Mouse (Mus musculus) left cerebral cortex, postnatal 10 days (tissue): ENCODE results near the gene Ap2b1. TPM values are rescaled to one million over a fixed set of nuclear protein-coding genes. Genes with fewer than 3 reads are reported as not detected.

Experiments
- DNase-seq, 2 experiments: peaks; one replicate each; pipeline ENCODE4 v3.0.0; 2021 to 2022; ENCODE audit warnings: low spot score in 2 of 2, mixed read lengths in 1 of 2; ENCODE audit errors: extremely low spot score in 1 of 2
- intact Hi-C: fragments of 180-260 bp; cut with DNase I; formaldehyde crosslinking; loops from one replicate; pipeline ENCODE4 v1.15.1; 2025
- total RNA-seq, 2 experiments: library from RNA; stranded (reverse); gene quantifications; 2 replicates each; pipeline ENCODE4 v1.2.3; 2021

Gene Ap2b1
- total RNA-seq, 2 experiments from 2014 or later: 326 to 342 TPM

DNA sequence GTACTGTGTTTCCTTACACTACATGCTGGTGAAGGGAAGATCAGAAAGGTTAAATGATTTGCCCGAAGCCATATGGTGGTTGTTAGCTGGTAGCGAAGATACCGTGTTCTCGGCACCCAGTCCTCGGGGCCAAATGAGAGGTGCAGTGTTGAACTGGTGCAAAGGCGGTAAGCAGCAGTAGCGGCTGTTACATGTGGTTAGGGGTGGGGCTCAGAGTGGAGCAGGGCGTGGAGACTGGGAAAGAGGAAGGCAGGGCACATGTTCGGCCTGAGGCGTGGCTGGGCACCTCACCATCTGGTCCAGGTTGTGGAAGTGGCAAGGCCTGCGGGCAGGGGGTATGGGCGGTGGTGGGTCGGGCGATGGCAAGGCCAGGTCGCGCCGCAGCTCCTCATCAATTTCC lies 128.1 kb downstream of the Ap2b1 start:
- DNase-seq: no peak
- intact Hi-C loops: no loop called here

DNA sequence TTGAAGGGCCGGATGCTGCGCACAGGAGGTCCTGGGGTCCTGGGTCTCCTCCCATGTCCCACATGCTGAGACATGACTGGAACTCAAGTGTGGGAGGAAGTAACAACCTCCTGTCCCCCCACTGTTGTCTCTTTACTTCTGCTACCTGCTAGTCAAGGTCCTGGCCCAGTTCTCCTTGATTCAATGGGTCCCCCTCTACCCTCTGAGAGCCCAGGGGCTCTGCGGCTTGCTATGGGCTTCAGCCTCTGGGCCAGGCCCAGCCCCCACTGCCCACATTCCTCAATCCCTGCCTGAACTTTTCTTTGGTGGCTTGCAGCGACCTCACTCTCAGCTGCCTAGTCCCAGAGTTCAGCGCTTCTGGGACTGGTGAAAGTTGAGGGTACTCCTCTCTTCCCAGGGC lies 130.5 kb downstream of the Ap2b1 start, which contains the start of gene Gas2l2:
TSS of gene Gas2l2 (minus strand) at position 101 of the 400 bp plus-strand sequence.
- intact Hi-C loops: no loop called here
- no peak for DNase-seq

DNA sequence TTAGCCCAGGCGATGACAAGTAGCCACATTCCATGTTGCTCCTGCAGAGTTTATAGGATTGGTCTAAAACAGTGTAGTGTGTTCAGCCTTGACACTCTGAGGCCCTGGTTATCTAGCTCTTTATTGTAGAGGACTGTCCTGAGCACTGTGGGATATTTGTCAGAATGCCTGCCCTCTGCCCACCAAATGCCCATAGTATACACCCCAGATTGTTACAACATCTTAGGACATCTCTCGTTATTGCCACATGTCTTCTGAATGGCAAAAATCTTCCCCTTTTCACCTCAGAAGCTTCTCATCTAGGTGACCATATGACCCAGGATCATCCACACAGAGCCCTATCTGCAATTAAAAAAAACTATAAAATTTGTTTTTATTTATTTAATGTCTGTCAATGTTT lies 133.7 kb downstream of the Ap2b1 start:
- intact Hi-C loops: no loop called here

DNA sequence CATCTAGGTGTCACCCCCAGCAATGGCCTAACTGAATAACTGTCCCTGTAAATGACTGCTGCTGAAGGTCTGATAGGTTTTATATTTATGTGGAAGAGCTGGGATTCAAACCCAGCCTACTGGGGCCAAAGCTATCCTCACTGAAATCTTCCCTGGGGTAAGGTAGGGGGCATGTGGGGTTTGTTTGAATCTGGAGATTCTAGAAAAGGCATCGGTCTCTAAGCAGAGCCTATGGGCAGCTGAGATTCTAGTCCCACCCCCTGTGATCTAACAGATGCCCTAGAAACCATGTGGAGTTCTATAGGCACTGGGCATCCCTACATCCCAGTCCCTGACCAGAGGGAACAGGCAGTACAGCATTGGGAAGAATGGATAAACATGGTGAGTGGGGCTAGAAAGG lies 138.6 kb downstream of the Ap2b1 start, which contains the start of gene 1700020L24Rik:
TSS of gene 1700020L24Rik (plus strand) at position 301 of the 400 bp plus-strand sequence.
- intact Hi-C loops: no loop called here
- DNase-seq: no peak

More for the DNA sequence above, 133.7 kb downstream of the Ap2b1 start:
- DNase-seq: no peak

DNA sequence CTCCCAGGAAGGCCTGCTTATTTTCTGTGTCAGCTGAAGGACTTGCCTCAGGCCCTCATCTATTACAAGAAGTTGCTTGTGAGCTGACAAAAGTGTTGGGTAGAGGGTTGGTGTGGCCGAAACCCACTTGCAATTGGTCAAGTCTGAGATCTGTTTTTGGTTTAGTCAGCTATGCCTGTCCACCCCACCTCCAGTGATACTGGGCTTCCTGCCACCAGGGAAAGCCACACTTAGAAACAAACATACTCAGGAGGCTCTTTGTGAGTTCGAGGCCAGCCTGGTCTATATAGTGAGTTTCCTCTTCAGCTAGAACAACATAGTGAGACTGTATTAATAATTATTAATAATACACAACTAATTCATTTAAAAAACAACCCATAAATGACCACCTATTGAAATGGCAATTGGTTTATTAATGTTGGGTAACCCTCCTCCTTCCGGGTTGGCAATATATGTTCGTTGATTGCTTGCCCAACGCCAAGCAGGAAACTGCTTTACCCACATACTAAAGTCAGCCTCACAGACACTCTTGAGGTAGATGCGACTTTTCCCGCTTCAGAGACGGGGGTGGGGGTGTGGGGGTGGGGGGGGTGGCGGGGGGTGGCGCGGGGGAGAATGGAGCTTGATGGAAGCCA lies 140.7 kb downstream of the Ap2b1 start:
- DNase-seq: no peak
- intact Hi-C loops: loop anchor here (5.0 kb wide), 1 partner anchor 303 kb away; no protein-coding TSS in a partner anchor

DNA sequence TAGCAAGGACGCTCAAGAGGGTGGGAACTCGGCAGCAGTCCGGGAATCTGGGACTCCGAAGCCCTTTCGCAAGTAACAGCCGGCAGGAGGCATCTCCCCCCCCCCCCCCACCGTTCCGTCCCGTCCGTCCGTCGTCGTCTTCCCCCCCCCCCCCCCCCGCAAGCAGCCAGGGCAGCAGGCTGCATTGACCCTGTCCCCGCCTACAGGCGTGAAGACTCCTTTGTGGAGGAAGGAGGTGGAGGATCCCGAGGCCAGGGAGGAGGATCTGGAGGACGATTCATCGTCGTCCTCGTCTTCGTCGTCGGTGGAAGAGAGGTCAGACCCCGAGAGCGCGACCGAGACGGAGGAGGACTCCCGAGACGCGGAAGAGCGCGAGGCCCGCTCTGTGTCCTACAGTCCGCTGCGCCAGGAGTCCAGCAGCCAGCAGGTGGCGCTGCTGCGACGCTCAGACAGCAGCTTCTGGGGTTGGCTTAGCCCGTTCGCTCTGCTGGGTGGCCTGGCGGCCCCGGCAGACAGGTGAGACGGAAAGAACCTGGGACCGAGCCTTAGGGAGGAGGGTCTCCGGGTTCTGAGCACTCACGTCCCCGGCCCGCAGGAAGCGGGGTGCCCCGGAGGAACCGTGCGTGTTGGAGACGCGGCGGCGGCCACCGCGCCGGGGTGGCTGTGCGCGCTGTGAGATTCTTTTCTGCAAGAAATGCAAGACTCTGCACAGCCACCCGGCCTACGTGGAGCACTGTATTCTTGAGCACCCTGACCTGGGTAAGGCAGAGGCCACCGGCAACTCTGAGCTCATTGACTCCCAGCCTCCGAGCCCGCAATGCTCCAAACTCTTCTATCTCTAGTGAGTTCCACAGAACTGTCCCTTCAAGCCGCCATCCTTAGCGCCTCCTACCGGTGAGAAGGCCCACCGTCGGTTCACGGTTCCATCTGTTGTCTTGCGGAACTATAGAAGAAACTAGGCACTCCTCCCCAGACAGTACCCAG lies 141.5 kb downstream of the Ap2b1 start:
- peak; percentile 75 to 89 for DNase-seq
- intact Hi-C loops: loop anchor here (5.0 kb wide), 1 partner anchor 302 kb away; no protein-coding TSS in a partner anchor

DNA sequence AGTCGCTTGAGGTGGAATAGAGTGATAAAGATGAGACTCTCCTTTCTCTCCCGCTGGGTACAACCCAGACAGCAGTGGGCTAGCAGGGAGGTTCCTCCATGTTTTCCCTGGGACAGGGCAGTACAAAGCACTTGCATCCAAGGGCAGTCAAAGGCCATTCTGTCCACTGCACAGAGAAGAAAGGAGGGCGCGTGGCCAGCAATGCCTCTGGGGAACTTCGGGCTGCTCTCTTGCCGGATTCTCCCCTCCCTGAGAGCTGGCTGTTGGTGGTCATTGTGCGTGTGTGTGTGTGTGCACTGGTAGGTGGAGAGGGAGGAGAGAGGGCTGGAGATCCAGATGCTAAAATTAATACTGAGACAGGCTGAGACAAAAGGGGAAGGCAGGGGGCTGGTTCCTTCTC lies 142.4 kb downstream of the Ap2b1 start:
- DNase-seq: peak in 1 of 2 experiments; percentile 59
- intact Hi-C loops: loop anchor here (5.0 kb wide), 1 partner anchor 301 kb away; no protein-coding TSS in a partner anchor

DNA sequence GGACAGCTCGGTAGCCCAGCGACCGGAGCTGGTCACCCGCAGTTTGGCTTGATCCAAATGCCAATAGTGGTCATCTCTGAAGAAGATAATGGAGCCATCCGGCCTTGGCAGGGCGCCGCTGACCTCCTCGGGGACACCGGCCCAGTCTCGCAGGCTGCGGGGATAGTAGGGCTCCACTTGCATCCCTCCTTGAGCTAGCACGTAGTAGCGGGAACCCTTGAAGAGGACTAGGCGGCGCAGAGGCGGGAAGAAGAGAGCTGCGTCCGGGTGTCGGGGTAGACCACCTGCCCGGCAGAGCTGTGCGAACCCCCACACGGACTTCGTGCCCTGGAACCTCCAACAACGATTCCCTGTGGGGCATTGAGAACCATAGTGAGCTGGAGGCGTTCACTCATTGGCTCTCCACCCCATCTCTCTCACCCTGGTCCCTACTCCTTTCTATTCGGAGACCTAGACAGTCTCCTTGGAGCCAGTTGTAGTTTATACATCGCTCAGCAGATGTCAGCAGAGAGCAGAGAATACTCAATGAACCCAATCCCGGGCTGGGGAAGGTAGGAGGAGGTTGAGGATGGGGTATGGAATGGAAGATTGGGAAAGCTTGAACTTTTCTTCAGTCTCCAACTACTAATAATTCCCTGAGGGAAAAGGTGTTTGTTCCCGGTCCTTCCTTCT lies 143.9 kb downstream of the Ap2b1 start:
- peak; percentile 68 to 72 for DNase-seq
- intact Hi-C loops: loop anchor here (1.0 to 5.0 kb wide), 2 partner anchors 30 to 300 kb away; no protein-coding TSS in a partner anchor

DNA sequence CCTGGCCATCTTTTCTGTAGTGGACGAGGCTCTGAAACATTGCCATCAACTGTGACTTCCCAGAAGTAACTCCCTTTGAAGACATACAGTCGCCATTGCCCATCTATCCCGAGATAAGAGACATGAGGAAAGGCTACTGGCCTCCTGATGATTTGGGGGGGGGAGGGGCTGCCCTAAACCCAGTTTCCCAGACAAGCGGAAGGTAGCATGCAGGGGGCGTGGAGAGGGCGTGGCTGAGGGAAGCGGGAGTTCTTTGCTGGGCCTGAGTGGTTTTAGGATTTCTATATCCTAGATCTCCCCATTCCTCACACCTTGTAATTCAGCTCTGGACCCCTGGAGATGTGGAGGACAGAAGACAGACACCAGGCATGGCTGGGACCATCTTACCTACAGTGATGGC lies 145.0 kb downstream of the Ap2b1 start:
- intact Hi-C loops: loop anchor here (1.0 to 5.0 kb wide), 2 partner anchors 28 to 298 kb away; no protein-coding TSS in a partner anchor
- DNase-seq: peak in 1 of 2 experiments; percentile 53

DNA sequence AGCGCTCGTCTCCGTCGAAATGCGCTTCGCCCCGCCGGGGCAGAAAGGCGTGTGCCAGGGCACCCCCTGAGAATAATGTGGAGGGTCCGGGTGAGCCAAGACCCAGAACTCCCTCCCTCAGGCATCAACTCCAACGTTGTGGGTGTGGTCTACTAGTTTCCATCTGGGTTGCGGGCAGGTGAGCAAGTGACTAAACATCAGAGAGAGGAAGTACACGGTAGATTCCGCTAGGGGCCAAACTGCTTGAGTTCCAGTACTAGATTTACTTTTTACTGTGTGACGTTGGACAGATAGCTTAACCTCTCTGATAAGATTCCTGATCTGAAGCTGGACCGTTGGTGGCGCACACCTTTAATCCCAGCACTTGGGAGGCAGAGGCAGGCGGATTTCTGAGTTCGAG lies 146.2 kb downstream of the Ap2b1 start:
- intact Hi-C loops: no loop called here
- no peak for DNase-seq

DNA sequence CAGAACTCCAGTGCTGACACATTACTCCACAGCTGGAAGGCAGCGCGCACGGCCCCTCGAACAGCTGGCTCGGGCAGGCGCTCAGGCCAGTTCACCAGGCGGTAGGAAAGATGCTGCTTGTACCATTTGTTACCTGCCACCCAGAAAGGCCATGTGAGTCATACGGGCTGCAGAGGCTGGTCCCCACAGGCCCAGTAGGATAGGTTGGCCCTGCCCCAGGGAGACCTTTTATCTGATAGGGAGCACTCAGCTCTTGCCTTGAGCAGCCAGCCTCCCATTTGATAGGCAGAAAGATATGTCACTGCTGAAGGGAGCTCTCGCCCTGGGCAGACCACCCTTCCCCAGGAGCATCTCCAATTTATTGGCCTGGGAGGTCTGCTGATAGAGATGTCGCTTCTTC lies 148.8 kb downstream of the Ap2b1 start:
- no peak for DNase-seq
- intact Hi-C loops: no loop called here

DNA sequence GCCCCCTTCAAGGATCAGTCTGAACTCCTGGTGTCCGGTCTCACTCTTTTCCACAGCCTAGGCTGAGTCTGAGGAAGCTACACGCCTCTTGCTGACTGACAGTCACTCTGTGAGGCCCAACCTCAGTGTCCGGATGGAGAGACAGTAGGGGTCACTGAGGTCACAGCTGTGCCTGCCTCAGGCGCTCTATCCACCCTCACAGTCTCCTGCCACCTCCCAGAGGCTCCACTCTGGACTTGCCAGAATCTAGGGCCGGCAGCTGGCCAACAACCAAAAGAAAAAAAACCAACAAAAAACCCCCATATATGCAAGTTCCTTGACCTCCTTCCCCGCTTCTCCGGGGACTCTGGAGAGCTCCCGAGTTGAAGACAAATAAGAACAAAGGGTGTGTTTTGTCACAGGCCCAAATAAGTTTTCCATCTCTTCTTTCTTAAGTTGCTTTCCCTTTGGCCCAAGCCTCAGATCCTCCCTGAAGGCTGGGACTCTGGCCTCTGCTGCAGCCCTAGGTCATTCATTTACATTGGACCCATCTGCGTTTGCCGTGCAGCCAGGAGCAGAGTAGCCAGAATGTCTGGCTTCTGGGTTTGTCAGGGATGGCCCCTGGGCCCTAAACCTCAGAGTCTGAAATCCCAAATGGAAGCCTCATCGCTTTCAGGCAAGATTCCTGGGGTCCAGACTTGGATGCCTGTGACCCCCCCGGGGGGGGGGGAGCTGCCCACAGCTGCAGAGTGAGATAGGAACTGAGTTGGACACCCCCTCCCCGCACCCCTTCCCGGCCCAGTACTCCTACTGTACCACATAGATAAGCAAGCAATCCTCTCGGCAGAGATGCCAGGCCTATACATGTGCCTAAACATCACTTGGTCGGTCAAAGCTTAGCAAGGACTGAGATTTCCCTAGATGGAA lies 149.4 kb downstream of the Ap2b1 start:
- intact Hi-C loops: no loop called here
- DNase-seq: peak in 1 of 2 experiments; percentile 82

DNA sequence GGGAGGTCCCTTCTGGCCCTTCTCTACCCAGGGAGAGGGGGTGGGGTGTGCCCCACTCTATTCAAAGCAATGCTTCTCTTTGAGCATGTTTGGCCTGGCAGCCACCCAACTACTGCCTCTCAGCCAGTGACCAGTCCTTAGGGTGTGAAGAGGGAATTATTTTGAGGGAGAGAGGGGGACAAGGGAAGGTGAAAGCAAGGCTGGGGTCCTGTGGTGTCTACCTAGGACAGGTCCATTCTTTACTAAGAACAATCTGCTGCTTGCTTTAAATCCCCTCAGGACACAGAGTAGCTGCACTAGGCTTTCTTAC lies 150.1 kb downstream of the Ap2b1 start:
- intact Hi-C loops: no loop called here
- DNase-seq: peak in 1 of 2 experiments; percentile 86

DNA sequence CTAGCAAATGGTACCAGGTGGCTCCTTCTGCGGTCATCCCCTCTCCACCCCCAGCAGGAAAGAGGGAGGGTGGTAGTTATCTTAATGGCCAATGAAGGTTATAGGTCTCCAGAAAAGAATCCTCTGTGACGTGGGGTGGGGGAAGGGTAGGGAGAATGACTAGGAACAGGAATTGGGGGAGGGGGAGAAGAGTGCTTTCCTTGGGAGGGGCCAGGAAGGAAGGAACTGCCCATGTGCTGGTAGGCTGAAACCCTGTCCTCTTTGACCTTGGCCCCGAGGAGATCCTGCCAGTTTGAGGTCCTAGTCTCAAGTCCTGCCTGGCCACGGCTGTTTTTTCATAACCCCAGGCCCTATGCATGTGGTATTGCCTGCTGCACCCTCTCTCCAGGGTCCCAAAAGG lies 150.5 kb downstream of the Ap2b1 start:
- DNase-seq: no peak
- intact Hi-C loops: no loop called here

DNA sequence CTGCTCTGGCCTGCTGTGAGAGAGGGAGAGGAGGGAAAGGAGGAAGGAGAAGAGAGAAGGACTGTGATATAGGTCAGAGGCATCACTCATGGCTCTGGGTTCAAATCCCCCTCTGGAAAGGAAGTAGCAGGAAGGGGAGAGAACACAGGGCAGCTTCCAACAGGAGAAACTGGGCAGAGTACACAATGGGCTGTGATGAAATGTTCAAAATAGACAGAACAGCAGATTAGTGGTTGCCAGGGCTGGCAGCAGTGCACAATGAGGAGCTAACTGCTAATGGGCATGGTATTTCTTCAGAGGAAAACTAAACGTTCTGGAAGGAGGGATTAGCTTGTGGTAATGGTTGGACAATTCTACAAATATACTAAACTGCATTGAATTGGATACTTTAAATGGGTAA lies 151.7 kb downstream of the Ap2b1 start:
- intact Hi-C loops: no loop called here
- no peak for DNase-seq

DNA sequence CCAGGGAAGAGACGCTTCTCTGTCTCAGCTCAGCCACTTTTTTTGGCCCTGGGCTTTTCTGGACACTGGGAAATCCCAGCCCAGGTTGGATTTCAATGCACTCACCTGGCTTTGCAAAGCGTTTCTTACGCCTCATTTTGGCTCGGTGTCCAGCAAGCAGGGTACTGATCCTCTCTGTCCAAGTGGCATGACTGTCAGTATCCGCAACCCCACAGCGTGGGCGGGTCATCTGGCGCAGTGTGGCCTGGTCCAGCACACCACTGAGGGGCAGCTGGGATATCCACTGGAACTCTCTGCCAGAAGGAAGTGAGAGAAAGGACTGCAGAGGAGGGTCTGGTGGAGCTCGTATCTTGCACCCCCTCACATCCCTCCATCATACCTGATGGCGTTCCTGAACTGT lies 152.5 kb downstream of the Ap2b1 start:
- intact Hi-C loops: no loop called here

DNA sequence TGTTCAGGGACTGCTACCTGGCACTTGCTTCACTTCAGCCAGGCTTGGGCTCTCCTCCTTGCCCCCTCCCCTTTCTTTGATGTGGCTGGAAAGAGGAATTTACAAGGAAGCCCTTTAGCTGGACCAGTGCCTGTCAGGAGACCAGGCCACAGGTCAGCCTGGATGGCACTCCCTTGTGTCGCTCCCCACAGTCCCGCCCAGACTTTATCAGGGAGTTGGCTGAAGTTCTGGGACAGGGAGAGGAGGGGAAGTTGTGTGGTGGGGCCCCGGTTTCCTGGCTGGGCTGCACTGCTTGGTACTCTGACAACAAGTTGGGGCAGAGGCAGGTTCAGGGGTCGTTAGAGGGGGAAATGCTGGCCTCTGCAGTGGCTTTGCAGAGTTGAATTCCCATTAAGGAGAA lies 155.7 kb downstream of the Ap2b1 start:
- intact Hi-C loops: no loop called here
- peak in 1 of 2 experiments; percentile 51 for DNase-seq

More for the DNA sequence above, 152.5 kb downstream of the Ap2b1 start:
- no peak for DNase-seq
